Mouse (Mus musculus) adipocyte (in vitro differentiated cells): ENCODE data around the gene Rpl27a.

ENCODE experiments used
- DNase-seq: peaks from one replicate; pipeline ENCODE4 v3.0.0-alpha.2; 2016; ENCODE audit warnings: low spot score

The Rpl27a gene

DNA sequence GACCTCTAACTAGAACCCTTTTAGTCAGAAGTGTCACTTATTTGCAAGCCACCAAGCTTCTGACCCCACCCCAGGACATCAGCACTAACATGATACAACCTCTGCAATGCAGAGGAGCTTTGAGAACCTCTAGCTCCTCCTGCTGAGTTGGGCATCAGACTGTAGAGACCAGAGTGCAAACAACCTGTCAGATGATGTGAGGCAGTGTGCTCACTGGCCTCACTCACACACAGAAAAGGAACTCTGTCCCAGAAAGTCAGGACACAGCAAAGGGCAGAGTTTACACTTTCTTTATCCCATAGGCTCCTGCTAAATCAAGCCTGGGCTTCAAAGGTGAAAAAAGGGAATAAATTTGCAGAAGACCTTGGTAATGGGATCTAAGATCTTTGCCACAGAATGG is 47.4 kb downstream of the Rpl27a start:
- no peak for DNase-seq

DNA sequence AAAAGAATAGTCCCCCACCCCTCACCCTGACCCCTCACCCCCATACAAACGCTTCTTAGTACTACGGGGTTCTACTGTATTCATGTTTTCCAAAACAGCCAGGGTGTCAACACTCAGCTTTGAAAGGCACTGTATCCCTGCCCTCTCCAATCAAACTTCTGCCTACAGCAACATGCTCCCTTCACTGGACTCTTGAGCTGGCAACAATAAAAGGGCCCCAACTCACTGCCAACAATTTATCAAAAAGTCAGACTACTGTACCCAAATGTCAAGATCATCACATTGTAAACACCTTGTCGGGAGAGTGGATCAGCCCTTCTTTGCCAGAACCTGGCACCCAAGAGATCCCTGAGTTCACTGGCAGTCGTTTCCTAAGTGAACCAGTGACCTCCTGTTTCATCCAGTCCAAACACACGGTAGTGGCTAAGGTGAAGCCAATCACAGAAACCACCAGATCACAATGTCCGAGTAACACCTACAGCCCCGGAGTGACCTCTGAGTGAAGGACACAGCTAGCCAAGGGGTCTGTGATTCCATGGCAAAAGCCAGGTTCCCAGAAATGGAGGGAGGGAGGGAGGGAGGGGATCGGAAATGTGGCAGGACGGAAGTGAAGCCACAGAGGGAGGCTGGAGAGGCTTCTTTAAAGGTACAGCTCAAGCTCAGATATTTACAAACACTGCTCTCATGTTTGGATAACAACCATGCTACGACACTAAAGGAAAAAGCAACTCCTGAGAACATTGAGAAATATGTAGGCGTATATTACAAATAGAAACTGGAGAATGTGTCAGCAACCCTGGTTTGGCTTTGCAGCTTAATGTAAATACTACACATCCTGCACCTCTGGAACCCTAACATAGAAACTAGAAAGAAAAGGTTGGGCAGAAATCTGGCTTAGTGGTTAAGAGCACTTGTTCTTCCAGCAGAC is 48.2 kb downstream of the Rpl27a start:
- no peak for DNase-seq

DNA sequence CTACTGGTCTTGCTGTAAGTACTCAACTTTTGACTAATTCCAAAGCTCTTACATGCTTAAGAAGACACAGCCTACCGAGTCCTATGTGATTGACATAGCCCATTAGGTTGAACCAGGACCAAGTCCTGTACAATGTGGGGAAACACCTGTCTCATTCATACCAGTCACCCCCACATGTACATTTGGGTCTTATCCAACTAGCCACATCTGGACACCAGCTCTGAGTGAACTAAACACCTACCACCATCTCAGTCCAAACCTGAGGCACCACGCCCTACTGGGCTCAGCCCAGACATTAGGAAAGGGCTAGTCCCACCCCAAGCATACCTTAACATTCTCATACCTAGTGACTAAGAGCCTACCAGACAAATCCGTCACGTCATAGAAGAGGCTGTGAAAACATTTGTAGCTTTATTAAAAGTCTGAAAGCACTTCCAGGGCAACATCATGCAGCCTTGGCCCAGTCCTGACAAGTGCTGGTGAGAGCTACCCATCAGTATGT is 49.5 kb downstream of the Rpl27a start:
- no peak for DNase-seq
